Mouse (Mus musculus) heart, postnatal 0 days (tissue): ENCODE data around the gene Cnpy1.

ENCODE experiments used
- CTCF ChIP-seq: IDR thresholded peaks from 2 replicates; pipeline ENCODE4 v1.5.1; 2016; ENCODE audit warnings: antibody characterized with exemption, control low read depth, low read depth
- EP300 ChIP-seq: IDR thresholded peaks from 2 replicates; pipeline ENCODE4 v1.6.1; 2016; ENCODE audit warnings: antibody characterized with exemption, low read depth

- TF ChIP-seq EP300 (no peak), CTCF (no peak)
These were observed 13.8 kb upstream of the Cnpy1 start for GRCm38 (mm10) chr5:28259385-28259784.
